Mouse (Mus musculus): ENCODE data around the gene Pcgf6.

Pcgf6 gene

GRCm38 (mm10) chr19:47050271-47051032 lies at the start of gene Pcgf6:
Gene Pcgf6 (minus strand): TSS chr19:47050906.
- DNase-seq: peak; percentile 84 to 94

GRCm38 (mm10) chr19:47090550-47091156 lies 39.9 kb upstream of the Pcgf6 start, which contains the start of the genes Usmg5 and Pdcd11:
Gene Usmg5 (minus strand): TSS chr19:47090647.
Gene Pdcd11 (plus strand): TSS chr19:47090768.
- peak; percentile 97 to 98 for DNase-seq

GRCm38 (mm10) chr19:47089718-47090525 lies 39.2 kb upstream of the Pcgf6 start:
- peak; percentile 32 to 73 for DNase-seq

- peak; percentile 56 to 74 for DNase-seq
These were observed 37.5 kb upstream of the Pcgf6 start for GRCm38 (mm10) chr19:47088226-47088625.

- peak; percentile 86 to 94 for DNase-seq
These were observed 17.4 kb upstream of the Pcgf6 start for GRCm38 (mm10) chr19:47067924-47068611.

- DNase-seq: peak; percentile 97 to 98
These were observed 16.6 kb upstream of the Pcgf6 start, which contains the start of gene Taf5 for GRCm38 (mm10) chr19:47067096-47067882. Gene Taf5 (plus strand): TSS chr19:47067746.

- no peak for DNase-seq
These were observed 15.2 kb upstream of the Pcgf6 start for GRCm38 (mm10) chr19:47065860-47066259.

GRCm38 (mm10) chr19:47057684-47058083 lies 7.0 kb upstream of the Pcgf6 start:
- no peak for DNase-seq

GRCm38 (mm10) chr19:47053471-47053870 lies 2.8 kb upstream of the Pcgf6 start:
- DNase-seq: peak; percentile 58 to 76

GRCm38 (mm10) chr19:47052927-47053326 lies 2.2 kb upstream of the Pcgf6 start:
- no peak for DNase-seq

- DNase-seq: no peak
These were observed 866 bp downstream of the Pcgf6 start for GRCm38 (mm10) chr19:47049840-47050239.

- DNase-seq: no peak
These were observed 1.6 kb downstream of the Pcgf6 start for GRCm38 (mm10) chr19:47049061-47049460.

- DNase-seq: no peak
These were observed 3.4 kb downstream of the Pcgf6 start for GRCm38 (mm10) chr19:47047236-47047833.

- no peak for DNase-seq
These were observed 4.4 kb downstream of the Pcgf6 start for GRCm38 (mm10) chr19:47046343-47046742.

- DNase-seq: no peak
These were observed 7.1 kb downstream of the Pcgf6 start for GRCm38 (mm10) chr19:47043608-47044007.

GRCm38 (mm10) chr19:47040720-47041473 lies 9.8 kb downstream of the Pcgf6 start:
- no peak for DNase-seq

GRCm38 (mm10) chr19:47036596-47036995 lies 14.1 kb downstream of the Pcgf6 start:
- DNase-seq: no peak

- DNase-seq: no peak
These were observed 15.8 kb downstream of the Pcgf6 start for GRCm38 (mm10) chr19:47034916-47035315.

GRCm38 (mm10) chr19:47031770-47032169 lies 18.9 kb downstream of the Pcgf6 start:
- DNase-seq: no peak

- no peak for DNase-seq
These were observed 20.9 kb downstream of the Pcgf6 start for GRCm38 (mm10) chr19:47029796-47030195.

GRCm38 (mm10) chr19:47026513-47026912 lies 24.2 kb downstream of the Pcgf6 start:
- DNase-seq: no peak

All from kidney, postnatal 25 days (tissue).